In genomic region chr12:91715686-91716085, GRCm38 (mm10) we compare ENCODE assay signal across 24 mouse cellular contexts.
DNase-seq lines count a peak whose midpoint lies in the region; ATAC-seq and TF ChIP-seq lines count a peak whose summit lies in the region.
"Had no signal": no experiment of that assay in that cellular context is flagged by ENCODE, and none has a peak within 500 bp of the region (broad histone marks: within the 10 kb centered on the region; RNA-seq: fewer than 3 reads in every experiment).

No protein-coding gene starts in this region.

- H3K9ac ChIP-seq in liver, embryonic 16.5 days (ENCODE audit: low read depth, low read length), result no peak overlapping the region
- no peak overlapping the region for H3K9ac ChIP-seq in liver, embryonic 11.5 days (ENCODE audit: low read depth, low read length)
- no peak overlapping the region for H3K9ac ChIP-seq in lung, postnatal 0 days (replicated peaks; ENCODE audit: low read depth)
- H3K9ac ChIP-seq: embryonic facial prominence, embryonic 12.5 days; forebrain, embryonic 13.5 days; forebrain, embryonic 15.5 days had no signal

- H3K4me3 ChIP-seq in liver, embryonic 16.5 days (ENCODE audit: low read depth, low read length), result no peak overlapping the region
- no peak overlapping the region for H3K4me3 ChIP-seq in liver, embryonic 11.5 days (ENCODE audit: low read depth, low read length)
- H3K4me3 ChIP-seq in lung, postnatal 0 days (ENCODE audit: low read depth, low read length), result no peak overlapping the region
- H3K4me3 ChIP-seq: embryonic facial prominence, embryonic 10.5 days; embryonic facial prominence, embryonic 12.5 days; forebrain, embryonic 13.5 days; forebrain, embryonic 15.5 days had no signal

- no peaks in the 10 kb centered on the region for H3K4me1 ChIP-seq in liver, embryonic 16.5 days (ENCODE audit: control insufficient read depth, low read depth, low read length)
- H3K4me1 ChIP-seq in liver, embryonic 11.5 days (replicated peaks; ENCODE audit: control insufficient read depth, insufficient read depth, low read length), result 0 out of 2 replicates have a peak, but pooled peaks cover 2% of the 10 kb centered on the region
- H3K4me1 ChIP-seq in lung, postnatal 0 days (ENCODE audit: insufficient read depth, low read depth, low read length), result no peaks in the 10 kb centered on the region
- H3K4me1 ChIP-seq: embryonic facial prominence, embryonic 10.5 days; embryonic facial prominence, embryonic 12.5 days had no signal

- H3K4me2 ChIP-seq in liver, embryonic 16.5 days (ENCODE audit: low read depth, low read length), result no peak overlapping the region
- no peak overlapping the region for H3K4me2 ChIP-seq in liver, embryonic 11.5 days
- no peak overlapping the region for H3K4me2 ChIP-seq in lung, postnatal 0 days (replicated peaks; ENCODE audit: low read depth, low read length)
- H3K4me2 ChIP-seq: embryonic facial prominence, embryonic 12.5 days; forebrain, embryonic 13.5 days; forebrain, embryonic 15.5 days had no signal

- ATAC-seq in liver, embryonic 16.5 days (ENCODE audit: low read depth), result peak; percentile 37; the same call in 1 of the 2 replicates
- ATAC-seq in liver, embryonic 11.5 days (replicated peaks; ENCODE audit: low FRiP score), result no peak
- ATAC-seq in lung, postnatal 0 days, result no peak
- ATAC-seq: activated CD4-positive, CD25-positive, alpha-beta regulatory T cell, adult 4 months; CD4-positive, CD25-positive, alpha-beta regulatory T cell, adult 4 months; forebrain, embryonic 13.5 days; forebrain, embryonic 15.5 days; Patski had no signal

- no peak for TF ChIP-seq EP300 in lung, postnatal 0 days (IDR thresholded peaks at IDR 0.05)

- H3K36me3 ChIP-seq in liver, embryonic 16.5 days (ENCODE audit: control insufficient read depth, insufficient read depth), result no peaks in the 10 kb centered on the region; the same call in 1 of the 2 replicates
- no peaks in the 10 kb centered on the region; the same call in 1 of the 2 replicates for H3K36me3 ChIP-seq in liver, embryonic 11.5 days (ENCODE audit: control insufficient read depth, insufficient read depth, low read length)
- no peaks in the 10 kb centered on the region for H3K36me3 ChIP-seq in lung, postnatal 0 days (ENCODE audit: insufficient read depth, low read length)
- H3K36me3 ChIP-seq: embryonic facial prominence, embryonic 12.5 days; forebrain, embryonic 15.5 days had no signal

- H3K9me3 ChIP-seq in liver, embryonic 16.5 days (replicated peaks; ENCODE audit: control insufficient read depth, low read length), result no peaks in the 10 kb centered on the region
- no peaks in the 10 kb centered on the region for H3K9me3 ChIP-seq in liver, embryonic 11.5 days (ENCODE audit: control insufficient read depth, low read length)
- no peaks in the 10 kb centered on the region for H3K9me3 ChIP-seq in lung, postnatal 0 days (ENCODE audit: low read length)
- H3K9me3 ChIP-seq: embryonic facial prominence, embryonic 10.5 days; embryonic facial prominence, embryonic 12.5 days; forebrain, embryonic 13.5 days; forebrain, embryonic 15.5 days; G1E had no signal

- no peak overlapping the region for H3K27ac ChIP-seq in liver, embryonic 16.5 days (ENCODE audit: low read length)
- no peak overlapping the region for H3K27ac ChIP-seq in liver, embryonic 11.5 days (ENCODE audit: low read depth, low read length)
- H3K27ac ChIP-seq in lung, postnatal 0 days (ENCODE audit: low read length), result no peak overlapping the region
- H3K27ac ChIP-seq: embryonic facial prominence, embryonic 10.5 days; embryonic facial prominence, embryonic 12.5 days; forebrain, embryonic 13.5 days; forebrain, embryonic 15.5 days had no signal

- H3K27me3 ChIP-seq in liver, embryonic 16.5 days (ENCODE audit: control insufficient read depth, insufficient read depth, low read depth, low read length), result no peaks in the 10 kb centered on the region
- no peaks in the 10 kb centered on the region for H3K27me3 ChIP-seq in liver, embryonic 11.5 days (replicated peaks; ENCODE audit: control insufficient read depth, insufficient read depth, low read length)
- H3K27me3 ChIP-seq in lung, postnatal 0 days (replicated peaks; ENCODE audit: insufficient read depth, low read length), result no peaks in the 10 kb centered on the region
- H3K27me3 ChIP-seq: CH12.LX; embryonic facial prominence, embryonic 12.5 days; forebrain, embryonic 13.5 days; forebrain, embryonic 15.5 days; Patski had no signal

- WGBS in liver, embryonic 16.5 days (ENCODE audit: insufficient replicate concordance), result 70% methylated on average over 6 of the region's 6 CpGs
- WGBS in liver, embryonic 11.5 days, result 79% methylated on average over 6 of the region's 6 CpGs
- 50% methylated on average over 6 of the region's 6 CpGs for WGBS in lung, postnatal 0 days

- TF ChIP-seq CTCF in lung, postnatal 0 days (IDR thresholded peaks at IDR 0.05), result no peak

- DNase-seq in heart, adult 11 months, result peak; percentile 64
- no peak for DNase-seq in heart, adult 9 months (ENCODE audit: low spot score in 2 of 2)
- DNase-seq in liver, embryonic 11.5 days (ENCODE audit: low spot score), result no peak
- peak; percentile 12 for DNase-seq in lung, postnatal 0 days (ENCODE audit: low spot score)
- DNase-seq in lung, postnatal 36 days, result no peak
- DNase-seq: adrenal gland, adult 8-10 months; adrenal gland, postnatal 14 days; adrenal gland, postnatal 36 days; B cell, adult 2 months; cerebellum, adult 11-12 months; cerebellum, adult 2 months; cerebellum, adult 9-10 months; cerebellum, postnatal 10 days; cerebellum, postnatal 25 days had no signal

Comparison
In these comparisons a context has a peak if more than half of its experiments do, and no peak if none do; other contexts are left out.
1. DNase-seq: peak in heart, adult 11 months (single experiment) and lung, postnatal 0 days (single experiment); none in heart, adult 9 months (0 of 2), liver, embryonic 11.5 days (single experiment) and lung, postnatal 36 days (single experiment).